Mouse (Mus musculus) cerebellum, adult (tissue): ENCODE measurements around the gene Slc25a1.

Experiments used
- ATAC-seq: cut with Nextera tagmentation; 2 replicates; pipeline ENCODE4 v1.9.2; 2017; ENCODE audit warnings: mild to moderate bottlenecking, moderate library complexity, mixed read lengths; ENCODE audit not compliant: insufficient number of reproducible peaks, low FRiP score, low TSS enrichment

Slc25a1 gene

GRCm38 (mm10) chr16:17927351-17928082, 502 bp downstream of the Slc25a1 start:
- ATAC-seq: 0 out of 2 replicates have a peak, but pooled peaks have one; percentile 4

- peak; percentile 21; the same call in 1 of the 2 replicates for ATAC-seq
Observed at GRCm38 (mm10) chr16:17922163-17922538, 5.9 kb downstream of the Slc25a1 start.

GRCm38 (mm10) chr16:17921325-17922162, 6.5 kb downstream of the Slc25a1 start:
- peak; percentile 89 for ATAC-seq

- ATAC-seq: no peak
Observed at GRCm38 (mm10) chr16:17920586-17920985, 7.4 kb downstream of the Slc25a1 start.

GRCm38 (mm10) chr16:17914307-17915249, 13.4 kb downstream of the Slc25a1 start, which contains the start of gene Gsc2:
Gene Gsc2 (minus strand): TSS chr16:17915059.
- ATAC-seq: no peak

GRCm38 (mm10) chr16:17911052-17911595, 16.9 kb downstream of the Slc25a1 start, which contains the start of gene Ess2:
Gene Ess2 (minus strand): TSS chr16:17911348.
- ATAC-seq: peak; percentile 94

- ATAC-seq: no peak
Observed at GRCm38 (mm10) chr16:17898462-17898861, 29.6 kb downstream of the Slc25a1 start, which contains the start of the genes Dgcr2 and Tssk2. Gene Dgcr2 (minus strand): TSS chr16:17898562. Gene Tssk2 (plus strand): TSS chr16:17898637.

- ATAC-seq: no peak
Observed at GRCm38 (mm10) chr16:17896091-17896490, 31.9 kb downstream of the Slc25a1 start.

GRCm38 (mm10) chr16:17893923-17894322, 34.1 kb downstream of the Slc25a1 start, which contains the start of gene Tssk1:
Gene Tssk1 (plus strand): TSS chr16:17894223.
- ATAC-seq: no peak

- ATAC-seq: no peak
Observed at GRCm38 (mm10) chr16:17892606-17893005, 35.4 kb downstream of the Slc25a1 start.

- ATAC-seq: peak; percentile 78
Observed at GRCm38 (mm10) chr16:17891567-17891959, 36.5 kb downstream of the Slc25a1 start, which contains the start of gene Gm20518. Gene Gm20518 (minus strand): TSS chr16:17891671.

- peak; percentile 65 for ATAC-seq
Observed at GRCm38 (mm10) chr16:17890917-17891566, 37.0 kb downstream of the Slc25a1 start.

GRCm38 (mm10) chr16:17890342-17890727, 37.7 kb downstream of the Slc25a1 start:
- no peak for ATAC-seq

- ATAC-seq: no peak
Observed at GRCm38 (mm10) chr16:17889689-17890341, 38.2 kb downstream of the Slc25a1 start.

GRCm38 (mm10) chr16:17884116-17884515, 43.9 kb downstream of the Slc25a1 start:
- ATAC-seq: no peak

GRCm38 (mm10) chr16:17882196-17882595, 45.8 kb downstream of the Slc25a1 start:
- no peak for ATAC-seq

- no peak for ATAC-seq
Observed at GRCm38 (mm10) chr16:17879571-17879970, 48.4 kb downstream of the Slc25a1 start.

GRCm38 (mm10) chr16:17876096-17876495, 51.9 kb downstream of the Slc25a1 start:
- ATAC-seq: no peak
